Mouse (Mus musculus): ENCODE data around the gene Taok1.
A peak's percentile ranks its signal among the peaks of the same experiment; 100 is the strongest.

Taok1 gene

DNA sequence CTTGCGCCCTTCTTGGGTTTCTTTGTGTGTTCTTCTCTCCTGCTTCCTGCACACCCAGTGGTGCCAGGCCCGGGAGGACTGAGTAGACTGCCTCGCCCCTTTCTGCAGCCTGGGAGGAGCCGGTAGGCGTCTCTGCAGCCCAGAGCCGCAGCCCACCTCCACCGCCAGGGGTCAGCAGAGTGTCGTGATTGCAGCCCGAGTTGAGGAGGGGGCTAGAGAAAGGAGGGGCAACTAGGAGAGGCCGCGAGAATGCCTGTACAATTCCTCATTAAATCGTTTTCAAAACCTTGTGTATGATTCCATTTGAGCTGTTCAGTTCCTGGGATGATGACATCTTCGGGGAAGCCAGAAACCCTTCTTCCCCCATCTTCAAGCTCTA, 116.5 kb downstream of the Taok1 start:
- DNase-seq = peak; percentile 94

DNA sequence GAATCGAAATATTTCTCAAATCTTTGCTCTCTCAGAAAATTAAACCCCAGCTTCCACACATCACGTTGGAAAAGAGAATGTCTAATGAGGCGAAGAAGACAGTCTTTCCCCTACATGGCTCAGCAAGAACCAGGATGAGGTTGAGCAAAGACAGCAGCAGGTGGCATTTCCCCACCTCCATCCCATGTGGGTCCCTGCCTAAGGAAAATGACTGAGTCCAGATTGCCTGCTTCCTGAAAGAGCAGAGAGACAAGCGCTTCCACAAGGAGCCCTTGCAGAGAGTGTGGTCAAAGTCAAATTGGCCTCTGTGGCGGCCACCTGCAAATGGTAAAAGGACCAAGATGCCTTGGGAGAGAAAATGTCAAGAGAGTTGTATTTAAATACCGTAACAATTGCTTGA, 117.2 kb downstream of the Taok1 start:
- DNase-seq = no peak

DNA sequence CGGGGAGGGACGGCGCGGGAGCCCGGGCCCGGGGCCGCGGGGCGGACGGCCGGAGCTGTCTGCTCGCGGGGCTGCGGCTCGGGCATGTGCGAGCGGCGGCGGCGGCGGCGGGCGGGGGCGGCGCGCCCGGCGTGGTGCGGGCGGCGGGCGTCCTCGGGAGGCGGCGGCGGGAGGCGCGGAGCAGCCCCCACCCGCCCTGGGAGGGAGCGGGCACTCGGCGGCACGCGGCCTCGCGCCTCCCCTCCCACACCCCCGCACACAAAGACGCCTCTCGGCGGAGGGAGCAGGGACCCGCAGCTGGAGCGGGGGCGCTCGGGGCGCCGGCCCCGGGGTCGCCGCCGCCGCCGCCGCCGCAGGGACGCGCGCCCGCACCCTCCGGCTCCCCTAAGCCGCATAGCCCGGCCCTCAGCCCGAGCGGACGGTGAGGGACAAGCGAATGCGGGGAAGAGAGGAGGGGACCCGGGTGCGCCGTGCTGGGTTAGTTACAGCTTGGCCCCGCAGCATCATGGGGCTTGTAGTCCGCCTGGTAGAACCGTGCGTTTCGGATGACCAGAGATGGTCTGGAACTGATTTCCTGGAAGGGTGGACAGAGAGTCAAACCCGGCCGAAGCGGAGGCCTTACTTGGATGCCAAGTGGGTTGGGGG, 117.9 kb downstream of the Taok1 start, which contains the start of gene Ankrd13b:
Gene Ankrd13b (minus strand): TSS at position 88 of the 645 bp plus-strand sequence.
- peak; percentile 83 for DNase-seq

DNA sequence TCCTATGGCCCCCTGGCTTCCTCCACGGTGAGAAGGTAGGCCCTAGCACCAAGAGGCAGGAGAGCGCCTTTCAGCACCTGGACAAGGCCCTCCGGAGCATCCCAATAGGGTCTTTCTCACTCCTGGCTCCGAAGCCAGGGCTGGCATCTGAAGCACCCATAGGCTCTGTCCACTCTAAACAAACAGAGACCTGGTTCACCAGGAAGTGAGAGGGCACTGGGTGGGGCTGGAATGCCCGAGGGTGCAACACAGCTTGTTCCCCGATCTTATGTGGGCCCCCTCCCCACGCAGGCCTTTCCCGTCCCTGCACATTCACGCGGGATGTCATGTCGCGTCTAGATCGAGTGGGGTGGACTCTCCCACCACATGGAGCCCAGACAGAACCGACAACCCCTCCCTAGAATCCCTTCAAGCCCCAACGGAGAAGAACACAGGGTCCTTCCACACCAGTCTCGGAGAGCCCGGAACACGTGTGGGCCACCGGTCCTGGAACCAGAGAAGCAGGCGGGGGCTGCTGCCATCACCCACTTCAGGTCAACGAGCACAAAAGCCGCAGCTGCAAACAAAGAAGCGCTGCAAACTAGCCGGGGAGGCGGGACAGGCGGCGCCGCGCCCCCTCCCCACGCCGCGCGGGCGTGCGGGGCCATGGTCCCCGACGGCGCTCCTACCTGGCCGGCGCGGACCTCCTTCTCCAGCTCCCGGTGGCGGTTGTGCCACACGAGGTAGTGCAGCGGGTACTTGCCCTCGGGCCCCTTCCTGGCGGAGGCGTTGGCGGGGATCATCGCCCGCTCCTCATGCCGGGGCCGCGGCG, 118.6 kb downstream of the Taok1 start:
- no peak for DNase-seq

DNA sequence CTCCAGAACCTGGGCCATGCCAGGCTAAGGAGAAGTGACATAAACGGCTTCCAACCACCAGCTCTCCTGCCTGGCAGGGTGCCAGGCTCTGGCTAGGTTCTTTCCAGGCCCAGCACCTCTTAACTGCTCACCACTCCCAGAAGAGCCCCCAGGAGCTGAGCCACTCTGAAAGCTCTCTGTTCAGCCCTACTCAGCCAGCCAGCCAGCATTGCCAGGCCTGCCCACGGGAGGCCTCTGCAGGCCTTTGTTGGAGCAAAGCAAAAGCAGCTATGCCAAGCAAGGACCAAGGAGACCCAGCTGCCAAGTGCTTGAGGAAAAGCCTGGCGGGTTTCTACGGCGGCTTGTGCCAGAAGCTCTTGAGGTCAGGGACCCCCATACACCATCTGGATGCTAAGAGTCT, 120.8 kb downstream of the Taok1 start:
- no peak for DNase-seq

DNA sequence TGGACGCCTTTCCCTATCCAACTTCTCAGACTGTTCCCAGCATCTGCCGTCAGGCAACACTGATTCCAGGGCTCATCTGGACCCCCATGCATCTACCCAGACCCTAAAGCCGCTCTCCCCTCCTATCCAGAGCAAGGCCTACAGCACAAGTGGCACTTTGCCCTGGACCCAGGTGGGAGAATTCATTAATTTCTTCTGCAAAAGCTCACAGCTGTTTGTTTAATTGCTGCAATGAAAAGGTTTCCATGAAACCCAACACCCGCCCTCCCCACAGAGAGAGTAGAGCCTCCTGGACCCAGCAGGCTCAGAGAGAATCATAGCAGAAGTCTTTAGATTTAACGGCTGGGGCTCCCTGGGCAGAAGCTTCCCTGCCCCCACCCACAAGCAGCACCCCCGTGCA, 122.4 kb downstream of the Taok1 start:
- DNase-seq = no peak

DNA sequence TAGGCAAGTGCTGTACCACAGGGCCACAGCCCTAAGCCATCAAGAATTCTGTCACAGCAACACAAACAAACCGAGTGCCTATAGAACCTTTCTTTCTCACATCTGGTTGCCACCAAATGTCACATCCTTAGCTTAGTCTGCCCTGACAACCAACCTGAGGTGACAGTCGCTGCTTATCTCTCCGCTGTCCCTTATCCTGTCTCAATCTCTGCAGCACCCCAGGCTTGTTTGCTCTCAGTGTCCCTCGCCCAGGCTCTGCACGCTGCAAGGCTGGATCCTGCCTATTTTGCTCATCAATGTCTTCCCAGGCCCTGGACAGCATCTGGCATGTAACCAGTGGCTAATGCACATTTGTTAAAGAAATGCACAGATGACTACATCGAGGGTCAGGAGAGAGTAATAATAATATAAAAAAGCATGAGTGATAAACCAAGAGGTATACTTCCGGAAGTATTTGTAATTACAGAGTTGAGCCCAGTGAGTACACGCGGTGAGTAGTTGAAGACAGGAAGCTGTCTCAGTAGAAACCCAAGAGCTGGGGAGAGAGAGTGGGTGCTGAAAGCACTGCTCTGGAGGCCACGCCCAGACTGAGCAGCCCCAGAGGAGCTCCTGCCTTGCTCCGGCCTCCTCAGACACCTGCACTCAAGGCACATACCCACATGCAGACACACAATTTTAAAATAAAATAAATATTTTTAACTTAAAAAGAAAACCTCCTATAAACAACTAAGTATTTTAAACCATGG, 123.9 kb downstream of the Taok1 start:
- no peak for DNase-seq

DNA sequence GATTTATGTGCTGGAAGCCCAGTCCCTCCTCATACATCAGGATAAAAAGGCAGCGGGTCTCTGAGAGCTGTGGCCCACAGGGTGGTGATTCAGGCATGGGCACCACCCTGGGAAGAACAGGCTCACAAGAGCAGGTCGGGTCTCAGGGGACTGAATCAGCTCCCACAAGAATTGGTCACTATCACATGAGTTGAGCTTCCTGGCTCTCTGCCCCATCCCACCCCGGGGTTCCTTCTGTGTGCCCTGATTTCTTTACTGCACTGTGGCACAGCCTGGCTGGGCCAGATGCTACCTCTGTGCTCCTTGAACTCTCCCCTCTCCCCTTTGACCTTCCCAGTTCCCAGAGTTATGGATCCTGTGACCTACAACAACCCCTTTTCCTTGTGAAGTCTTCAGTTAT, 124.6 kb downstream of the Taok1 start:
- DNase-seq = no peak

Measured in right cerebral cortex, postnatal 14 days (tissue).